Mouse (Mus musculus) myocyte (in vitro differentiated cells): Measurements from ENCODE around the gene Vps37d. TPM values are rescaled to one million over a fixed set of nuclear protein-coding genes. Genes with fewer than 3 reads are reported as not detected.
A peak's percentile ranks its signal among the peaks of the same experiment; 100 is the strongest.

Experiments used
- H3K27me3 ChIP-seq: one replicate; pipeline ENCODE4 v1.6.1; 2011; ENCODE audit not compliant: control insufficient read depth, insufficient read depth, insufficient read length
- H3K36me3 ChIP-seq: one replicate; pipeline ENCODE4 v1.6.1; 2011; ENCODE audit not compliant: control insufficient read depth, insufficient read depth
- H3K4me2 ChIP-seq: one replicate; pipeline ENCODE4 v1.6.1; 2011; ENCODE audit warnings: low read depth, control low read depth
- H3K4me3 ChIP-seq: one replicate; pipeline ENCODE4 v1.5.1; 2011; ENCODE audit warnings: mild to moderate bottlenecking, control low read depth, moderate library complexity
- H3K79me2 ChIP-seq: one replicate; pipeline ENCODE4 v1.6.1; 2011; ENCODE audit not compliant: control insufficient read depth, insufficient read depth
- H3ac ChIP-seq: one replicate; pipeline ENCODE4 v1.6.1; 2011; ENCODE audit not compliant: control insufficient read depth, insufficient read length
- CEBPB ChIP-seq: IDR thresholded peaks from 2 replicates; pipeline ENCODE4 v1.6.1; 2011; ENCODE audit warnings: mild to moderate bottlenecking, moderate library complexity; ENCODE audit not compliant: poor library complexity, insufficient read depth, severe bottlenecking
- E2F4 ChIP-seq: IDR thresholded peaks from one replicate; pipeline ENCODE4 v1.6.1; 2011; ENCODE audit warnings: mild to moderate bottlenecking, control low read depth, moderate library complexity; ENCODE audit not compliant: insufficient read depth
- MAX ChIP-seq: IDR thresholded peaks from one replicate; pipeline ENCODE4 v1.6.1; 2011; ENCODE audit warnings: low read depth, mild to moderate bottlenecking, control low read depth
- MYOD1 ChIP-seq, 3 experiments: IDR thresholded peaks; one replicate each; pipeline ENCODE4 v1.6.1; 2011; ENCODE audit warnings: control low read depth in 2 of 3, low read depth in 2 of 3, mild to moderate bottlenecking in 2 of 3, moderate library complexity in 1 of 3; ENCODE audit not compliant: insufficient read length in 2 of 3, control insufficient read depth in 1 of 3
- MYOG ChIP-seq, 3 experiments: IDR thresholded peaks; one replicate each; pipeline ENCODE4 v1.6.1; 2011; ENCODE audit warnings: control low read depth in 2 of 3, low read depth in 2 of 3, mild to moderate bottlenecking in 2 of 3; ENCODE audit not compliant: insufficient read length in 2 of 3, control insufficient read depth in 1 of 3, insufficient read depth in 1 of 3
- POLR2A ChIP-seq: IDR thresholded peaks from one replicate; pipeline ENCODE4 v1.6.1; 2011; ENCODE audit warnings: low read depth, mild to moderate bottlenecking, control low read depth, moderate library complexity; ENCODE audit not compliant: insufficient read length
- POLR2AphosphoS2 ChIP-seq: IDR thresholded peaks from one replicate; pipeline ENCODE4 v1.6.1; 2011; ENCODE audit warnings: low read depth, control low read depth; ENCODE audit not compliant: insufficient read length
- REST ChIP-seq: IDR thresholded peaks from one replicate; pipeline ENCODE4 v1.6.1; 2011; ENCODE audit warnings: mild to moderate bottlenecking, control low read depth, moderate library complexity; ENCODE audit not compliant: insufficient read depth, insufficient read length
- SRF ChIP-seq: IDR thresholded peaks from one replicate; pipeline ENCODE4 v1.6.1; 2011; ENCODE audit warnings: low read depth; ENCODE audit not compliant: control insufficient read depth, insufficient read length
- TCF12 ChIP-seq: IDR thresholded peaks from one replicate; pipeline ENCODE4 v1.6.1; 2011; ENCODE audit warnings: mild to moderate bottlenecking, control low read depth; ENCODE audit not compliant: poor library complexity, insufficient read depth, severe bottlenecking
- TCF3 ChIP-seq: IDR thresholded peaks from one replicate; pipeline ENCODE4 v1.6.1; 2011; ENCODE audit warnings: low read depth, control low read depth; ENCODE audit not compliant: insufficient read length
- USF1 ChIP-seq: IDR thresholded peaks from one replicate; pipeline ENCODE4 v1.6.1; 2011; ENCODE audit warnings: low read depth, mild to moderate bottlenecking, control low read depth, moderate library complexity
- polyA plus RNA-seq: library from polyadenylated mRNA; unstranded; fragments of >200 nt; fragmentation: generic; extraction: Trizol; gene quantifications from one replicate; pipeline ENCODE4 v1.2.1, GENCODE M21; 2012; ENCODE audit warnings: missing spikeins

The Vps37d gene
- polyA plus RNA-seq, 1 experiment, result 3.3 TPM

DNA sequence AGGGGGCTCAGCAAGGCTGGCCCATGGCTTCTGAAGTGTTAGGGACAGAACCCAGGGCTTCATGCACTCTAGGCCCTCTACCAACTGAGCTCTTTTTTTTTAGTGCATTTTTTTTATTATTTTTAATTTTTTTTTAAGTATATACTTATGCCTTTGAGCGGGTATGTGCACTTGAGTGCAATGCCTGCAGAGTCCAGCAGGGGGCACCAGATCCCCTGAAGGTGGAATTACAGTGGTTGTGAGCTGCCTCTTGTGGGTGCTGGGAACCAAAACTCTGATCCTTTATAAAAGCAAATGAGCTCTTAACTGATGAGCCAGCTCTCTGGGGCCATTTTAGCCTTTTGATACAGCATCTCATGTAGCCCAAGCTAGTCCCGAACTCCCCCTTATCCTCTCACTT is 43.5 kb downstream of the Vps37d start:
- Histone ChIP-seq H3K27me3 (no peaks in the 10 kb centered on the region), H3K4me2 (no peak overlapping the region), H3K36me3 (no peaks in the 10 kb centered on the region), H3ac (no peak overlapping the region), H3K79me2 (peaks cover 3% of the 10 kb centered on the region), H3K4me3 (no peak overlapping the region)
- TF ChIP-seq E2F4 (no peak), MYOD1 (IDR thresholded peaks at IDR 0.05; ENCODE audit: control insufficient read depth in 1 of 3, insufficient read length in 2 of 3, low read depth in 2 of 3) (no peak), SRF (no peak), POLR2A (no peak), POLR2AphosphoS2 (no peak), MYOG (IDR thresholded peaks at IDR 0.05; ENCODE audit: control insufficient read depth in 1 of 3, insufficient read depth in 1 of 3, insufficient read length in 2 of 3, low read depth in 2 of 3) (no peak), USF1 (no peak)

DNA sequence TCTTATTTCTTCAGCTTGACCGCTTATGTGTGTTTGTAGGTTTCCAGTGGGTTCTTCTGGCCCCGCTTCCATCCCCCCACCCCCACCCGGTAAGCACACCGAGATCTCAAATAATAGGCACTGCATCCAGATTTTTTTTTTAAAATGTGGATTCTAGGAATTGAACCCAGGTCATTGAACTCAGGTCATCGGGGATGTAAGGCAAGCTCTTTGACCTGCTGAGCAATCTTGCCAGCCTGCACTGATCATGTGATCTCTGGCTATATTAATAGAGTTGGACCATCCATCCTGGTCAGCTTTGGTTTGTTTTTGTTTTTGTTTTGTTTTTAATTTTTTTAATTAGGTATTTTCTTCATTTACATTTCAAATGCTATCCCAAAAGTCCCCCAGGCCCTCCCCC is 45.5 kb downstream of the Vps37d start:
- Histone ChIP-seq H3K79me2 (peaks cover 3% of the 10 kb centered on the region), H3ac (no peak overlapping the region), H3K4me3 (no peak overlapping the region), H3K36me3 (no peaks in the 10 kb centered on the region), H3K4me2 (no peak overlapping the region), H3K27me3 (no peaks in the 10 kb centered on the region)
- no peak for TF ChIP-seq MYOG (IDR thresholded peaks at IDR 0.05; ENCODE audit: control insufficient read depth in 1 of 3, insufficient read depth in 1 of 3, insufficient read length in 2 of 3, low read depth in 2 of 3)
- no peak for TF ChIP-seq POLR2AphosphoS2
- TF ChIP-seq CEBPB, result no peak
- no peak for TF ChIP-seq TCF12
- no peak for TF ChIP-seq MAX
- no peak for TF ChIP-seq TCF3

DNA sequence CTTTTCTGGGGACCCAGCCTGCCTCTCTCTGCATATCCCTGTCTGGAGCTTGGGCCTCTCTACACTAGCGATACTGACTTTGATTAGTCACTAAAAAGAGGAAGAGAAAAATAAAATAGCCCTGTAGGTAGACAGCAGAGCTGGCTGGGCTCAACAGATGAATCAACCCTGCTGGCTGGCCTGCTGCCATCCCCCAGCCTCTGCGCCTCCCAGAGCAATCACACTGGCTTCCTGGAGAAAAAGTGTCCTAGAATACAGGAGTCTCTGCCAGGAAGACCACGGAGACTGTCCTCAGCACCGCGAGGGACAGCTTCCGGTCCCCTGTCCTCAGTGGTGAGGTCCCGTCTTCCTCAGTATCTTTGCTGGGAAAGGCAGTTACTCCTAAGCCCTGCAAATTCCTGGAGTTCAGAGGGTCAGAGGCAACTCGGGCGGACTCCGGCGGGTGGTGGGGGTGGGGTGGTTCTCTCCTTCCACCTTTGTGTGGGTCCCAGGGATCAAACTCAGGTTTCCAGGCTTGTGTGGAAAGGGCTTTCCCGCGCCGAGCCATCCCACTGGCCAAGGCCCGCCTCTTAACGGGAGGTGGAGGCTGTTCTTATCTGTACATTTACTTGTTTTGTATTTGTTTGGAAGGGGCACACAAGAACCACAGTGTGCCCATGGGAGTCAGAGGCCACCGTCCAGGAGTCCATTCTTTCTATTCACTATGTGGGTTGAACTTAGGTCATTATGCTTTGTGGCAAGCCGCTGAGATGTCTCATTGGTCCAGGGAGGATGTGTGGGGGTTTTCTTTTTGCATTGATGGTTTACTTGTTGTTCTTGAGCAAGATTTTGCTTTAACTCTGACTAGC is 48.8 kb downstream of the Vps37d start:
- H3ac ChIP-seq, result no peak overlapping the region
- no peaks in the 10 kb centered on the region for H3K36me3 ChIP-seq
- no peak for TF ChIP-seq TCF3
- no peak for TF ChIP-seq USF1
- TF ChIP-seq TCF12, result no peak
- TF ChIP-seq CEBPB, result no peak
- TF ChIP-seq MYOG (IDR thresholded peaks at IDR 0.05; ENCODE audit: control insufficient read depth in 1 of 3, insufficient read depth in 1 of 3, insufficient read length in 2 of 3, low read depth in 2 of 3), result no peak
- TF ChIP-seq MYOD1 (IDR thresholded peaks at IDR 0.05; ENCODE audit: control insufficient read depth in 1 of 3, insufficient read length in 2 of 3, low read depth in 2 of 3), result no peak
- no peak for TF ChIP-seq POLR2AphosphoS2
- TF ChIP-seq MAX, result no peak
- TF ChIP-seq POLR2A, result no peak
- no peak for TF ChIP-seq REST
- no peak for TF ChIP-seq E2F4
- no peak for TF ChIP-seq SRF
- H3K79me2 ChIP-seq, result peaks cover 9% of the 10 kb centered on the region
- H3K4me2 ChIP-seq, result peak overlapping the region; percentile 24
- H3K4me3 ChIP-seq, result no peak overlapping the region
- no peaks in the 10 kb centered on the region for H3K27me3 ChIP-seq

- H3ac ChIP-seq, result no peak overlapping the region
- no peak for TF ChIP-seq CEBPB
- no peak for TF ChIP-seq MAX
- TF ChIP-seq SRF, result no peak
- no peak for TF ChIP-seq REST
- no peak for TF ChIP-seq POLR2AphosphoS2
- no peak for TF ChIP-seq TCF12
- no peak for TF ChIP-seq E2F4
- TF ChIP-seq POLR2A, result no peak
- H3K27me3 ChIP-seq, result no peaks in the 10 kb centered on the region
- H3K4me3 ChIP-seq, result no peak overlapping the region
- no peak overlapping the region for H3K4me2 ChIP-seq
- peaks cover 7% of the 10 kb centered on the region for H3K79me2 ChIP-seq
- no peaks in the 10 kb centered on the region for H3K36me3 ChIP-seq
Observed at GRCm38 (mm10) chr5:135025899-135026298, 52.2 kb downstream of the Vps37d start.

- Histone ChIP-seq H3K4me3 (peak overlapping the region; percentile 69), H3K36me3 (no peaks in the 10 kb centered on the region), H3ac (no peak overlapping the region), H3K79me2 (peaks cover 7% of the 10 kb centered on the region), H3K27me3 (no peaks in the 10 kb centered on the region), H3K4me2 (peak overlapping the region; percentile 86)
- TF ChIP-seq SRF (no peak), TCF12 (no peak), MAX (no peak), POLR2AphosphoS2 (no peak), E2F4 (no peak), REST (no peak), MYOG (IDR thresholded peaks at IDR 0.05; ENCODE audit: control insufficient read depth in 1 of 3, insufficient read depth in 1 of 3, insufficient read length in 2 of 3, low read depth in 2 of 3) (no peak), POLR2A (no peak), USF1 (no peak), TCF3 (no peak), CEBPB (no peak), MYOD1 (IDR thresholded peaks at IDR 0.05; ENCODE audit: control insufficient read depth in 1 of 3, insufficient read length in 2 of 3, low read depth in 2 of 3) (no peak)
Observed at GRCm38 (mm10) chr5:135024665-135025224, 53.3 kb downstream of the Vps37d start.
